Mouse (Mus musculus) natural killer cell, adult 2 months (primary cell): ENCODE measurements around the gene Tceal8.
A peak's percentile ranks its signal among the peaks of the same experiment; 100 is the strongest.

ENCODE experiments used
- DNase-seq, 2 experiments: peaks; one replicate each; pipeline ENCODE4 v3.0.0; 2022; ENCODE audit warnings: low spot score in 2 of 2

Gene Tceal8

DNA sequence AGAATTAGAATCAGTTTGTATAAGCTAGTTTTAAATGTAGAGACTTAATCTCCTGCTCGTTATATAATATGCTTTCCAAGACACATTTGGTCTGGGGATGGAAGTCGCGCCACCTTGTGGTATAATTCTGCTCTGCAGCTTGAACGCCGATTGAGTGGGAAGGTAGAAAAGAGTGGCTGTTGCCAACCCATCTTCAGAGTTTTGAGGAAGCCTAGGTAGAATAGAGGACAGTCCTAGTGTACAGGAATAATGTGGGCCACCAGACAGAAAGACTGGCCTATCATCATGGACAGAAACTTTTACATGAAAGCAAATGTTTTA is 44.4 kb downstream of the Tceal8 start:
- peak in 1 of 2 experiments; percentile 7 for DNase-seq

DNA sequence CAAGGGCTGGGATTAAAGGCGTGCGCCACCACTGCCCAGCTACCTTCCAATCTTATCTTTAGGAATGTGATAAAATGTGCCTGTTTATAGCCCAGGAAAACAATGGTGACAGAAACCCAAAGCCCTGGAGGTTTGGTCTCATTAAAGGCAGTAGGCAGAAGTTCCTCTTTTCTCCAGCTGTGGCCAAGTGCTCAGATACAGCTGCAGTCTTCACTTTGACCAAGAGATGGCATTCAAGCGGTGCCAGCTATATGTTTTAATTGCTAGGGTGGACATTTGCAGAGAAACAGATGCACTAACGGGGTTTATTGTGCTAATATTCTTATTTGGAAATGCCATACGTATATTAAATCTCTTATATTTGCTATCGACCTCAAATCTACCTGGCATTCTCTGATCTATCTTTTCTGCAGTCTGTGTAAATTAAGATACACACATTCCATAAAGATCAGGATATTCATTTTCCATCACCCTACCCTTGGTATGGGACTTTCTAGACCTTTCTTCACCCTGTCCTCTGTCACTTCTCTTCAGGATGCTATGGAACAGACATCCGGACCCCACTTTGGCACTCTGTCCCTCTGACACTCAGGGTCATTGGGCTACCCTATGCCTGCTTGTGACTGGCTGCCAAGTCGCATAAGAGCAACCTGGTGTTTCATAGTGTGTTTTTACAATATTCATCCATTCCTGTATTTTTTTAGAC is 45.0 kb downstream of the Tceal8 start:
- DNase-seq: peak in 1 of 2 experiments; percentile 4
